Mouse (Mus musculus): ENCODE measurements at regions not wholly inside any gene's neighbourhood (a gene's known extent, or its start where the extent isn't known, plus 50 kb on each side); places are given as distances from the start of the nearest gene placed in this dataset.

GRCm38 (mm10) chr15:25509584-25509983 lies 96.0 kb upstream of the Basp1 start:
- TF ChIP-seq CTCF (IDR thresholded peaks at IDR 0.05; ENCODE audit: extremely low read depth, insufficient read depth, low read length): no peak
- no peak for TF ChIP-seq POLR2A (IDR thresholded peaks at IDR 0.05; ENCODE audit: extremely low read depth, insufficient read depth, low read length)
